Mouse (Mus musculus): ENCODE data around the gene Iapp.
"Not testable (repeated sequence)": the region's sequence is repeated elsewhere in the genome, so short reads cannot be mapped to it uniquely, and the experiment has no call there.

Iapp gene

DNA sequence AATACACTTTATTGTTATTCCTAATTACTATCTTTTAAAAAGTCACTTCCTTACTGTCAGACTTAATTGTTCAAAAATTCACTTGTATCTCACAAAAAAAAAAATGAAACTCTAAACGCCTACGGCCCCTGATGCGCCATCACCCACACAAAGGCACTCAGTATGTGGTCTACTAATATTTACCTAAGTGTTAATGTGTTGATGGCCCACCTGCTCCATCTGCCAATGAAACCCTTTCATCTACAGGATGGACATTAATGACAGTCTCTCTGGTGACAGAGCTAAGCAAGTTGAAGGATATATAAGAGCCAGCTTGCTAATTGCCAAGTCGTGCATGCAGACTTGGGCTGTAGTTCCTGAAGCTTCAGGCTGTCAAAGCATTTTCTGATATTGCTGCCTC lies at the start of gene Iapp:
Gene Iapp, plus strand, starts transcription at position 326 of the 400 bp plus-strand sequence.
- DNase-seq, result no peak

DNA sequence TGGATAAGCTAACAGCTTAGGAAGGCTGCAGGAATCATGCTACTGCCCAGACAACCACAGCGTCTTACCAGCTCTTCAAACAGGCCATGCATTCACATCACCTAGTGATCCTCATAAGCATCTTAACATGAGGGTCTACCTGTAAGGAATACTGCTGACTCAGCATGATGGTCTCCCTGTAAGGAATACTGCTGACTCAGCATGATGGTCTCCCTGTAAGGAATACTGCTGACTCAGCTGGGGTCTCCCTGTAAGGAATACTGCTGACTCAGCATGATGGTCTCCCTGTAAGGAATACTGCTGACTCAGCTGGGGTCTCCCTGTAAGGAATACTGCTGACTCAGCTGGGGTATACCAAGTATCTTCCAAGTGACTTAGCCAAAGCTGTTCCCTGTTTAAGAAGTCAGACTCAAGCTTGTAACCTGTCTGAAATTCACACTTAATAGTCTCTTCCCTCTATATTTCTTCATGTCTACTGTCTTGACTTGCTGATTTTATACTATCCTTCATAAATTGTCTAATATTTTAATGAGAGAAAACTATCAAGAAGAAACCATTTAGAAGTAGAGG lies 47.4 kb upstream of the Iapp start:
- DNase-seq, result not testable (repeated sequence)

DNA sequence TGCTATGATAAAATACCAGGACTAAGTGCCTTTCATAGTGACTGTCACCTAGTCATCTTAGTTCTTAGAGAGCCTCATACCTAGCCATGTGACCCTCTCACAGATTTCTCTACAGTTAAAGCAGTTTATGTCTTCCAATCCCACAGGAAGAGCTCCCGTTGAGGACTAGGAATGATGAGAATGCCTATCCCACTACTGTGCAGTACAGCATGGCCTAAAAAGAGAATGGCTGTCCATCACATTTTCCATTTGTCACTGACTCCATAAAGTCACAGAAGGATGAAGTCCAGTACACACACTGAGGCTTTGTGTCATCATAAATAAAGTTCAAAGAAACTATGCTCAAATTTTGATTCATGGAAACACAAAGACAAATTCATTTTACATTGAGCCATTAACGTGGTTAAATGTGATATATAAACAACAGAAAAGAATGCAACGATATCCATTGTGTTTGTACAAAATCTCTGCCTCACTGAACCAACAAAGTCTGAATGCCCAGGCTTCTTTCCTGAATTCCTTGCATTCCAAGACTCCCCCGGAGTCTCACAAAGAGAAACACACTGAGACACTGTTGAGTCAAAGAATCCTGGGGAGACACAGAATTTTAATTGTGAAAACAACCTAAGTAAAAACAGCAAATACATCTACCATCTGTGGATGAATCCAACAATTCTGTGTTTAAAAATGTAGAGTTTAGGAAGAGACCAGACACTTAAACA lies 22.3 kb upstream of the Iapp start:
- no peak for DNase-seq

DNA sequence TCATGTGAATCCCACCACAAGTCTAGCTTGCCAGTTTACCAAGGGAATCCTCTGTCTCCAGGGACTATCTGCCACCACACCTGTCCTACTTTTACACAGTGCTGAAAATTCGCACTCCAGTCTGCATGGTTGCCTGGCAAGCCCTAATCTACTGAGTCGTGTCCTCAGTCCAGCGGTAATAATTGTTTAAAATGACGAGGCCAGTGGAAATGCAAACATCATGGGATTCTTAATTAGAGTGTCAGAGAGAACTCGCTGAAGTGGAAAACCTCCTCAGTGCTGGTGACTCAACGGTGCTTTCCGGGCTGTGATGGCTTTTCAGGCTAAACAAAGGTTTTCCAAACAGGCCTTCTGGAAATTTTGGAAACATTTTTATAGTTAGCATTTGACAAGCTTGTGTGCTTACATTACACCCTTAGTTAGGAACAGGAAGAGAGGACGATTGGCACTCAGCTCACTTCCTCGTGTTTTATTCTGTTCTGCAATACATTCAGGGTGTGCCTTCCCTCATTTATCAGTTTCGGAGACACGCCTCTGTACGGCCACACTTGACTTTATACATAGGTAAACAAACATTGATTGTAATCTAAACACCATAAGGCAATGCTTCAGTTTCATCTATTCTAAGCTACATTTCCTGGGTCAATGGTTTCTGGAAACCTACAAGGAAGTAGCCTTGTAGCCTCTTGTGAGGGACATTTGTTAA lies 8.7 kb upstream of the Iapp start:
- no peak for DNase-seq

GRCm38 (mm10) chr6:142305076-142305475 lies 6.9 kb downstream of the Iapp start:
- DNase-seq, result no peak

DNA sequence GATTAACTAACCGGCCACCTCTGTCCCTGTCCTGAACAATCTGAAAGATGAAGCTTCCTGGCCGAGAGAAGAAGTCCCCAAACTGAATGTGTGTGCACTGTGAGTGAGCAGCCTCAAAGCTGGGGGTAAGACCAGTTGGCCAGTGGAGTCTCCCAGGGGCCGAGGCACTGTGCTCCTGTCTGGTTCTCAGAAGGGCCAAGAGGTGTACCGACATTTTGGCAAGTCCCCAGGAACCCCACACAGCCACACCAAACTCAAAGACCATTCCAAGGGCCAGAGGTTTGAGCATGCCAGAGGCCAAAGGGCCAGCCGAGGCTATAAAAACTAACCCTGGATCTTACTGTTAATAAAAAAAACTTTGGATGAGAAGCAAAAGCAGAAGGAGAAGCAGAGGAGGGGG lies 16.1 kb downstream of the Iapp start:
- no peak for DNase-seq

GRCm38 (mm10) chr6:142317106-142317505 lies 18.9 kb downstream of the Iapp start:
- no peak for DNase-seq

DNA sequence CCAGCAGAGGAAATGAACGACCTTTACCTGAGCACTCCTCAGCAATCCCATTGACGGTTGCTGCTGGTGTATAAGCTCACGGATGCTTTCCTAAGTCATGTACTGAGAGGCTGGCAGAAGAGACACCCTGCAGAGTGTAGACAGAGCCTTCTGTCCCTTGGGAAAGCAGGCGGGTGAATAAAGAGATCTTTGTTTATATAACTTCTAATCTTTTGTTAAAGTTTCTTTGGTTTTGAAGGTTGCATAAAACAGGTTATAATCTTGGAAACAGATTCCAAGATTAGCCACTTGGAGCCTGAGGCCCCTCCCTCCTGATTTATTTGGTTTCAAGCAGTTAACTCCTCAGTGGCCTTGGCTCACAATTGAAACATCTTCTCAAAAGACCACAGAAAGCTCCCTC lies 24.7 kb downstream of the Iapp start, which contains the start of gene Slco1a5:
Gene Slco1a5, minus strand, starts transcription at position 101 of the 400 bp plus-strand sequence.
- no peak for DNase-seq

- no peak for DNase-seq
These were observed 28.4 kb downstream of the Iapp start for GRCm38 (mm10) chr6:142326598-142326997.

DNA sequence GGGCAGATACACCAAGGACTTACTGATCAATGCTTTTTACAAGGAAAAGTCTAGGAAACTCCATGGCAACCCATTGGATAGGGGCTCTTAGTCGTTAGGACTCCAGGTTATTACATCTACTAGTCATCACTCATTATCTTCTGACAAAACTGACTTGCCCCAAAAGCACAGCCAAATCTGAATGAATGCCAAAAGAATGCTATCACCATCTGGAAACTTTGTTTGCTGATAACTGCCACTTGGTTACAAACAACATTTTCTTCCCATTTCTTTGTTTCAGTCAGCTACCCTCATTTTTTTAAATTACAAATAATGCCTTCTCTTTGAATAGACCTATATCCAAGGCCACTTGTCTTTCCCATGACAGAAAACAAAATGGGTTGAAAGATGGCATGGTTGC lies 31.0 kb downstream of the Iapp start:
- DNase-seq, result no peak

DNA sequence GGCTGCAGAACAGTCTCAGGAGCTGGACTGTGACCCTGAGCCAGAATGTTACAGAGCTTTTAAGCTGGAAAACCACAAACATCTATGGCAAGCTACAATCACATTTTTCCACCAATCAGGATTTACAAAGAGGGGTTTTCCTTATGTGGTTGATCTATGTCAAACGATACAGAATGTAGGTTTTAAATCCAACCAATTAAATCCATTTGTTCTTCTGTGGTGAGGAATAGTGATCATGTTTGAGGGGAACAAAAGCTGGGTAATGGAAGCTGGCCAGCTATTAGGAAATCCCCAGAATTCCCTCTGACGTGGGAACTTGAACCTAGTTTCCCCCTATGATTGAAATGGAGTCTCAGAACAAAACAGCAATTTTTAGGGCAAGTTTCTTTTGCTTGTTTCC lies 40.7 kb downstream of the Iapp start:
- no peak for DNase-seq

GRCm38 (mm10) chr6:142339576-142339975 lies 41.4 kb downstream of the Iapp start:
- no peak for DNase-seq

DNA sequence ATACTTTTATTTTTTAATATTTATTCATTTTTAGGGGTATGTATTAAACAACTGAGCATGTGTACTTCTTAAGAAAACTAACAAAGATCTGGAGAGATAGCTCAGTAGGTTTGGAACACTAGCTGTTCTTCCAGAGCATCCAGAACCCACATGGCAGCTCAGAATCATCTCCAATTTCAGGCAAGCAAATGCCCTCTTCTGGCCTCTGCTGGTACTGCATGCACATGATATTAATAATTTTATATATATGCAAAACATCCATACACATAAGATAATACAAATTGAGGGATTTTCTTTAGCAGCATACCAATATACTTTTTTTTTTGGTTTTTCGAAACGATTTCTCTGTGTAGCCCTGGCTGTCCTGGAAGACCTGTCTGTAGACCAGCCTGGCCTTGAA lies 45.3 kb downstream of the Iapp start:
- DNase-seq, result no peak

- DNase-seq, result peak; percentile 84
These were observed 47.3 kb downstream of the Iapp start, which contains the start of gene Pyroxd1 for GRCm38 (mm10) chr6:142345440-142346038. TSS of gene Pyroxd1 (plus strand) at chr6:142345654.

GRCm38 (mm10) chr6:142346181-142347110 lies 48.2 kb downstream of the Iapp start:
- no peak for DNase-seq

- no peak for DNase-seq
These were observed 49.5 kb downstream of the Iapp start for GRCm38 (mm10) chr6:142347431-142348385.

DNA sequence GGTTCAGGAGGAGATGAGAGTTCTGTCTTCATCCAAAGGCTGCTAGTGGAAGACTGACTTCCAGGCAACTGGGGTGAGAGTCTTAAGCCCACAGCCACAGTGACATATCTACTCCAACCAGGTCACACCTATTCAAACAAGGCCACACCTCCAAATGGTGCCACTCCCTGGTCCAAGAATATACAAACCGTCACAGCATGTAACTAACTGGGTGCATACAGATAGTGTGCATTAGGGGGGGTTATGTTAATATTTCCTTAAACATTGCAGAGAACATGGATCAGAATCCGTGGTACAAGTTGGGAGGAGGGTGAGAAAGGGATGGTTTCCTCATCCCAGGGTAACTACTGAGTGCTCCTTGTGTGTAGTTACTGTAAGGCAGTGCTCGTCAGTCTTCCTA lies 53.9 kb downstream of the Iapp start:
- DNase-seq, result not testable (repeated sequence)
